Comparison of ENCODE assay signal across 29 mouse cellular contexts in the genomic region with DNA sequence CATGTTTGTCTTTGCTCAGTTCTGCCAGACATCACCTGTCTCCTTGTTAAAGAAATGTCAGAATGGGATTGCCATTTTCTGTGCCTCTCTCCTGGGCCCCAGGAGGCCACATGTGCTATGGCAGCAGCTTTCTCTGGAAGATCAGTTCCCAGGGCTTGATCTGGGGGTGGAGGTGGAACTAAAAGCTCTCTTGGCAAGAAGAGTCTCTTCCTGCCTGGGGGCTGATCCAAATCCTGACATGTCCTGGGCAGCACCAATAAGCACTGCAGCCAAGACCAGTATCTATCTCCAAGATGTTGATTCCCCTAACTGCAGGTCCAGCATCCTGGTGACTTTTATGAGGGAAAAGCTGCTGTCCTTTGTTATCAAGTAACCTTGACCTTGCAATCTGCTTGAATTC.
DNase-seq lines count a peak whose midpoint lies in the region; ATAC-seq lines count a peak whose summit lies in the region.
"Had no signal": no experiment of that assay in that cellular context is flagged by ENCODE, and none has a peak within 500 bp of the region (broad histone marks: within the 10 kb centered on the region; RNA-seq: fewer than 3 reads in every experiment).

No protein-coding gene starts in this region.

- no peak overlapping the region for H3K4me2 ChIP-seq in midbrain, embryonic 11.5 days
- H3K4me2 ChIP-seq: embryonic facial prominence, embryonic 15.5 days; forebrain, embryonic 12.5 days; intestine, embryonic 15.5 days; limb, embryonic 15.5 days; lung, embryonic 14.5 days; midbrain, embryonic 12.5 days; neural tube, embryonic 12.5 days had no signal

- no peaks in the 10 kb centered on the region for H3K9me3 ChIP-seq in midbrain, embryonic 11.5 days (ENCODE audit: control insufficient read depth, low read length)
- H3K9me3 ChIP-seq: embryonic facial prominence, embryonic 10.5 days; embryonic facial prominence, embryonic 15.5 days; forebrain, embryonic 12.5 days; intestine, embryonic 15.5 days; limb, embryonic 10.5 days; limb, embryonic 15.5 days; midbrain, embryonic 12.5 days; neural tube, embryonic 12.5 days had no signal

- no peak overlapping the region for H3K4me3 ChIP-seq in midbrain, embryonic 11.5 days (ENCODE audit: low read depth, low read length)
- H3K4me3 ChIP-seq: embryonic facial prominence, embryonic 10.5 days; embryonic facial prominence, embryonic 15.5 days; forebrain, embryonic 12.5 days; intestine, embryonic 15.5 days; limb, embryonic 10.5 days; limb, embryonic 15.5 days; midbrain, embryonic 12.5 days; myocyte; neural tube, embryonic 12.5 days had no signal

- DNase-seq in R1 (ENCODE audit: low read depth, low spot score) (peak; percentile 15), ZHBTc4 (ENCODE audit: low read depth, low spot score) (peak; percentile 2)
- DNase-seq in cerebellum, adult 8-10 months = peak; percentile 5
- peak; percentile 34 to 52 for DNase-seq in cerebellum, postnatal 25 days
- DNase-seq in midbrain, embryonic 11.5 days (ENCODE audit: low spot score, missing footprints) = no peak
- DNase-seq in embryo, embryonic 10 days (ENCODE audit: low spot score) = no peak
- DNase-seq: adrenal gland, postnatal 10 days; B cell, adult 2 months; forebrain, postnatal 0 days; heart, postnatal 14 days; kidney, adult 2 months; kidney, postnatal 4 days; lung, embryonic 14.5 days; lung, postnatal 36 days; right cerebral cortex, adult 18-20 months; spleen, adult 18-20 months; thymus, adult 2 months; thymus, postnatal 36 days had no signal

- ATAC-seq in midbrain, embryonic 11.5 days (ENCODE audit: low FRiP score) = no peak
- ATAC-seq: forebrain, postnatal 0 days; hindbrain, postnatal 0 days; intestine, embryonic 15.5 days had no signal

- H3K27ac ChIP-seq in midbrain, embryonic 11.5 days (ENCODE audit: low read depth, low read length) = no peak overlapping the region
- H3K27ac ChIP-seq: embryonic facial prominence, embryonic 10.5 days; embryonic facial prominence, embryonic 15.5 days; forebrain, embryonic 12.5 days; hindbrain, postnatal 0 days; intestine, embryonic 15.5 days; limb, embryonic 10.5 days; limb, embryonic 15.5 days; liver, embryonic 14.5 days; midbrain, embryonic 12.5 days; neural tube, embryonic 12.5 days had no signal

- H3K36me3 ChIP-seq in midbrain, embryonic 11.5 days (ENCODE audit: control insufficient read depth, insufficient read depth, low read length) = no peaks in the 10 kb centered on the region
- H3K36me3 ChIP-seq: embryonic facial prominence, embryonic 10.5 days; embryonic facial prominence, embryonic 15.5 days; forebrain, embryonic 12.5 days; intestine, embryonic 15.5 days; limb, embryonic 10.5 days; limb, embryonic 15.5 days; midbrain, embryonic 12.5 days; neural tube, embryonic 12.5 days had no signal

- no peaks in the 10 kb centered on the region for H3K27me3 ChIP-seq in midbrain, embryonic 11.5 days (ENCODE audit: control insufficient read depth, insufficient read depth, low read length)
- H3K27me3 ChIP-seq: embryonic facial prominence, embryonic 15.5 days; forebrain, embryonic 12.5 days; intestine, embryonic 15.5 days; limb, embryonic 15.5 days; midbrain, embryonic 12.5 days; neural tube, embryonic 12.5 days had no signal

- no peak overlapping the region for H3K9ac ChIP-seq in midbrain, embryonic 11.5 days (ENCODE audit: low read length)
- H3K9ac ChIP-seq: embryonic facial prominence, embryonic 15.5 days; forebrain, embryonic 12.5 days; forebrain, postnatal 0 days; intestine, embryonic 15.5 days; limb, embryonic 15.5 days; liver, embryonic 14.5 days; lung, embryonic 14.5 days; midbrain, embryonic 12.5 days; neural tube, embryonic 12.5 days had no signal

- no peaks in the 10 kb centered on the region for H3K4me1 ChIP-seq in midbrain, embryonic 11.5 days (ENCODE audit: control insufficient read depth, insufficient read depth, low read length)
- H3K4me1 ChIP-seq: embryonic facial prominence, embryonic 10.5 days; embryonic facial prominence, embryonic 15.5 days; forebrain, embryonic 12.5 days; intestine, embryonic 15.5 days; limb, embryonic 10.5 days; limb, embryonic 15.5 days; midbrain, embryonic 12.5 days; neural tube, embryonic 12.5 days had no signal

Comparison
In these comparisons a context has a peak if more than half of its experiments do, and no peak if none do; other contexts are left out.
1. DNase-seq: peak in R1 (single experiment), ZHBTc4 (single experiment), cerebellum, adult 8-10 months (single experiment) and cerebellum, postnatal 25 days (2 of 2); none in midbrain, embryonic 11.5 days (single experiment) and embryo, embryonic 10 days (single experiment).